Mouse (Mus musculus) neural tube, embryonic 11.5 days (tissue): ENCODE results near the gene AL607142.1. TPM values are rescaled to one million over a fixed set of nuclear protein-coding genes. Genes with fewer than 3 reads are reported as not detected.

Source experiments
- ATAC-seq: fragments of 200-750 bp; cut with Nextera tagmentation; 2 replicates; pipeline ENCODE4 v1.8.0; 2017; ENCODE audit warnings: moderate number of reproducible peaks, mild to moderate bottlenecking, moderate TSS enrichment, moderate library complexity; ENCODE audit not compliant: insufficient read depth, low FRiP score, low TSS enrichment
- DNase-seq: peaks from one replicate; pipeline ENCODE4 v3.0.0-alpha.2; 2015; ENCODE audit warnings: low spot score
- H3K27ac ChIP-seq: fragments of 300-500 bp; sonication (generic); 2 replicates; pipeline ENCODE4 v1.5.1; 2014; ENCODE audit warnings: low read depth, mild to moderate bottlenecking, low read length
- H3K27me3 ChIP-seq: fragments of 300-500 bp; sonication (generic); 2 replicates; pipeline ENCODE4 v1.6.1; 2014; ENCODE audit warnings: mild to moderate bottlenecking, low read length, mixed read lengths; ENCODE audit not compliant: control insufficient read depth, insufficient read depth
- H3K36me3 ChIP-seq: fragments of 300-500 bp; sonication (generic); 2 replicates; pipeline ENCODE4 v1.6.1; 2014; ENCODE audit warnings: mild to moderate bottlenecking, low read length, moderate library complexity, mixed read lengths; ENCODE audit not compliant: control insufficient read depth, insufficient read depth
- H3K4me1 ChIP-seq: fragments of 300-500 bp; sonication (generic); 2 replicates; pipeline ENCODE4 v1.6.1; 2014; ENCODE audit warnings: low read length, mixed read lengths; ENCODE audit not compliant: control insufficient read depth, insufficient read depth
- H3K4me2 ChIP-seq: fragments of 300-500 bp; sonication (generic); 2 replicates; pipeline ENCODE4 v1.6.1; 2014; ENCODE audit warnings: low read depth, mild to moderate bottlenecking, moderate library complexity
- H3K4me3 ChIP-seq: fragments of 300-500 bp; sonication (generic); 2 replicates; pipeline ENCODE4 v1.5.1; 2014; ENCODE audit warnings: low read depth, low read length
- H3K9ac ChIP-seq: fragments of 300-500 bp; sonication (generic); 2 replicates; pipeline ENCODE4 v1.6.1; 2014; ENCODE audit warnings: mild to moderate bottlenecking, low read length
- H3K9me3 ChIP-seq: fragments of 300-500 bp; sonication (generic); 2 replicates; pipeline ENCODE4 v1.6.1; 2016; ENCODE audit warnings: low read length; ENCODE audit not compliant: control insufficient read depth
- WGBS: fragments of 180-500 bp; shearing (Covaris S2); extraction: QIAGEN DNeasy Blood & Tissue Kit; methylation state at CpG from one replicate; pipeline ENCODE4 v1.1.7; 2014; 5-methylcytosine and 5-hydroxymethylcytosine counted together
- polyA plus RNA-seq: library from polyadenylated mRNA; unstranded; fragments of >200 nt; fragmentation: Nextera tagmentation; extraction: Ambion mirVana; gene quantifications from 2 replicates; pipeline ENCODE4 v1.2.1, GENCODE M21; 2014

Gene AL607142.1
- polyA plus RNA-seq, 1 experiment from 2014 or later = not detected

GRCm38 (mm10) chr4:120062198-120062597 is 2.6 kb upstream of the AL607142.1 start:
- no peaks in the 10 kb centered on the region for H3K36me3 ChIP-seq
- no peak overlapping the region for H3K4me2 ChIP-seq
- ATAC-seq = no peak
- H3K27me3 ChIP-seq = no peaks in the 10 kb centered on the region
- no peaks in the 10 kb centered on the region for H3K4me1 ChIP-seq
- no peaks in the 10 kb centered on the region for H3K9me3 ChIP-seq
- no peak overlapping the region for H3K9ac ChIP-seq
- no peak for DNase-seq
- WGBS = 84% methylated on average over 6 of the region's 6 CpGs
- H3K4me3 ChIP-seq = no peak overlapping the region
- no peak overlapping the region for H3K27ac ChIP-seq

GRCm38 (mm10) chr4:120062754-120063153 is 2.0 kb upstream of the AL607142.1 start:
- H3K4me3 ChIP-seq = no peak overlapping the region
- DNase-seq (no peak), ATAC-seq (no peak)
- H3K27ac ChIP-seq = no peak overlapping the region
- H3K4me2 ChIP-seq = no peak overlapping the region
- no peaks in the 10 kb centered on the region for H3K27me3 ChIP-seq
- WGBS = 88% methylated on average over 11 of the region's 11 CpGs
- H3K36me3 ChIP-seq = no peaks in the 10 kb centered on the region
- no peaks in the 10 kb centered on the region for H3K9me3 ChIP-seq
- no peak overlapping the region for H3K9ac ChIP-seq
- H3K4me1 ChIP-seq = no peaks in the 10 kb centered on the region

DNA sequence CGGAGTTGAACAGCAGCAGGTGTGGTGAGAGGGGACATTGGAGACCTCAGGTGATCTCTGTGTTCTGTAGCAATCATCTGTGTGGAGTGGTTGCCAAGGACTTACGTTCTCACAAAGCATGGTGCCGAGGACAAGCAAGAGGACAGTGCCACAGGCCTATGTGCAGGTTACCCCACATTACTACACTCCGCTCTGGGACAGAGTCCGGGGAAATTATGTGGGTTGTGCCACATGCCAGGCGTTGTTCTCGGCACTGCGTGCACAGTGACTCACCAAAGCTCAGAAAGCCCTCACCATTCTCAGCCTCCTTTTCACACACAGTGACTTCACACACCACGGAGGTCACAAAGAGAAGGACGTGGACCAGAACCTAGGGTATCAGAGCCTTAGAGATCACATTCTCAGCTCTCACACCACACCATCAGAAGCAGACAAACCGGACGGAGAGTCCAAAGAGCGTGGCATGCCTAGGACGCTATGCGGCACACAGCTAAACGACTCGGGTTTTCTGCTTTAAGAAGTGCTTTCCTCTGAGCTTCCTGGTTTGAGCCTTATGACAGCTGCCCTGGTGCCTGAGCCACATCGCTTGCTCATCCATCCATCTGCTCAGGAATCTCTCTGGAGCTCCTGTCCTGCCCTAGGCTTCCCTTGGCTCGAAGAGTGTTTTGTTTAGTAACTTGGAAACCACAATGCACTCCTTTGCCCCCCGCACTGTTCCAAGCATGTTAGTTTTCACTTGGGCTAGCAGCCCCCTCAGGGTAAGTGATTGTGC is 1.3 kb upstream of the AL607142.1 start:
- no peak for DNase-seq
- no peak for ATAC-seq
- Histone ChIP-seq H3K4me3 (no peak overlapping the region), H3K27ac (no peak overlapping the region), H3K27me3 (no peaks in the 10 kb centered on the region), H3K9me3 (no peaks in the 10 kb centered on the region), H3K36me3 (no peaks in the 10 kb centered on the region), H3K4me1 (no peaks in the 10 kb centered on the region), H3K9ac (no peak overlapping the region), H3K4me2 (no peak overlapping the region)
- WGBS = 93% methylated on average over 20 of the region's 20 CpGs

- H3K4me2 ChIP-seq = no peak overlapping the region
- H3K4me3 ChIP-seq = no peak overlapping the region
- no peak for ATAC-seq
- H3K9me3 ChIP-seq = no peaks in the 10 kb centered on the region
- peak; percentile 52 for DNase-seq
- no peaks in the 10 kb centered on the region for H3K4me1 ChIP-seq
- H3K27me3 ChIP-seq = no peaks in the 10 kb centered on the region
- H3K27ac ChIP-seq = no peak overlapping the region
- no peak overlapping the region for H3K9ac ChIP-seq
- H3K36me3 ChIP-seq = no peaks in the 10 kb centered on the region
- 68% methylated on average over 9 of the region's 9 CpGs for WGBS
Observed at GRCm38 (mm10) chr4:120066841-120067591, 2.2 kb downstream of the AL607142.1 start.

- DNase-seq (no peak), ATAC-seq (no peak)
- Histone ChIP-seq H3K4me2 (no peak overlapping the region), H3K36me3 (no peaks in the 10 kb centered on the region), H3K27ac (no peak overlapping the region), H3K9me3 (no peaks in the 10 kb centered on the region), H3K4me1 (no peaks in the 10 kb centered on the region), H3K9ac (no peak overlapping the region), H3K27me3 (no peaks in the 10 kb centered on the region), H3K4me3 (no peak overlapping the region)
- 90% methylated on average over 8 of the region's 8 CpGs for WGBS
Observed at GRCm38 (mm10) chr4:120067592-120068235, 2.9 kb downstream of the AL607142.1 start.

DNA sequence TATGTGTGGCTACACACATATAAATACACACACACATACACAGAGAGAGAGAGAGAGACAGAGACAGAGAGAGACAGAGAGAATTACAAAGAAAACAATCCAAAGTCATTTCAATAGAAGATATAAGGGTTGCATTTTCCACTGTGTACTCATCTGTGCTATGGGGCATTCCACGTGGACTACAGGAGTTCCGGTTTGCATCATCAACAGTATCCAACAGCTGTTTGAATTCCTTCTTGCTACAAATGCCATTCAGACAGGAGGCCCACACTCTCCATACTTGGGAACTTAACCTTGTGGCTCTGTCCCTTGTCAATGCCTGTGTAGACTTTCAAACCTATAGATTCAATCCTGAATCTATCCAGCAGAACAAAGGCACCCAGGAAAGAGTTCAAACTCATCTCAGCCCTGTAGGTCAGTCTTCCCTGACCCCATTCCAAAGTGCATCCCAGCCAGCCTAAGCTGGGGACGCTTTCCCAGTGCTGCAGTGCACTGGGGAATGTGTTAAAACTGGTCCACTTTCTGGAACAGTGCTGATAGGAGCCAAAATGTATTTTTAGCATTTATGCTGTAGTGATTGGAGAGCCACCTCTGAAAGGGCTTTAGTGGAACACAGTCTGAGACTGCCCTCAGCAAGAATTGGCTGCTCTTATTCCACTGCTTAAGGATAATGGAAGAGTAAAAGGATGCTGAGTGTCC is 4.2 kb downstream of the AL607142.1 start:
- Histone ChIP-seq H3K4me1 (no peaks in the 10 kb centered on the region), H3K27me3 (no peaks in the 10 kb centered on the region), H3K36me3 (no peaks in the 10 kb centered on the region), H3K9ac (no peak overlapping the region), H3K27ac (no peak overlapping the region), H3K4me3 (no peak overlapping the region), H3K4me2 (no peak overlapping the region), H3K9me3 (no peaks in the 10 kb centered on the region)
- ATAC-seq = no peak
- no peak for DNase-seq
- 81% methylated on average over 3 of the region's 3 CpGs for WGBS

- H3K27me3 ChIP-seq = no peaks in the 10 kb centered on the region
- no peak overlapping the region for H3K9ac ChIP-seq
- no peak for DNase-seq
- no peak overlapping the region for H3K4me3 ChIP-seq
- ATAC-seq = no peak
- no peak overlapping the region for H3K4me2 ChIP-seq
- WGBS = 86% methylated on average over 3 of the region's 3 CpGs
- no peak overlapping the region for H3K27ac ChIP-seq
- H3K9me3 ChIP-seq = no peaks in the 10 kb centered on the region
- H3K36me3 ChIP-seq = no peaks in the 10 kb centered on the region
- no peaks in the 10 kb centered on the region for H3K4me1 ChIP-seq
Observed at GRCm38 (mm10) chr4:120069582-120069980, 4.8 kb downstream of the AL607142.1 start.

GRCm38 (mm10) chr4:120071411-120071810 is 6.6 kb downstream of the AL607142.1 start:
- no peak for ATAC-seq
- H3K9ac ChIP-seq = no peak overlapping the region

More at GRCm38 (mm10) chr4:120071411-120071810, 6.6 kb downstream of the AL607142.1 start:
- Histone ChIP-seq H3K27ac (no peak overlapping the region), H3K4me1 (no peaks in the 10 kb centered on the region), H3K4me2 (no peak overlapping the region), H3K4me3 (no peak overlapping the region), H3K9me3 (no peaks in the 10 kb centered on the region), H3K36me3 (no peaks in the 10 kb centered on the region), H3K27me3 (no peaks in the 10 kb centered on the region)
- 74% methylated on average over 3 of the region's 3 CpGs for WGBS
- DNase-seq = no peak
